Mouse (Mus musculus): ENCODE data around the gene Noc2l. TPM values are rescaled to one million over a fixed set of nuclear protein-coding genes. Genes with fewer than 3 reads are reported as not detected.

The Noc2l gene
- total and polyA plus RNA-seq, 3 experiments: 122 to 234 (median 164) TPM

DNA sequence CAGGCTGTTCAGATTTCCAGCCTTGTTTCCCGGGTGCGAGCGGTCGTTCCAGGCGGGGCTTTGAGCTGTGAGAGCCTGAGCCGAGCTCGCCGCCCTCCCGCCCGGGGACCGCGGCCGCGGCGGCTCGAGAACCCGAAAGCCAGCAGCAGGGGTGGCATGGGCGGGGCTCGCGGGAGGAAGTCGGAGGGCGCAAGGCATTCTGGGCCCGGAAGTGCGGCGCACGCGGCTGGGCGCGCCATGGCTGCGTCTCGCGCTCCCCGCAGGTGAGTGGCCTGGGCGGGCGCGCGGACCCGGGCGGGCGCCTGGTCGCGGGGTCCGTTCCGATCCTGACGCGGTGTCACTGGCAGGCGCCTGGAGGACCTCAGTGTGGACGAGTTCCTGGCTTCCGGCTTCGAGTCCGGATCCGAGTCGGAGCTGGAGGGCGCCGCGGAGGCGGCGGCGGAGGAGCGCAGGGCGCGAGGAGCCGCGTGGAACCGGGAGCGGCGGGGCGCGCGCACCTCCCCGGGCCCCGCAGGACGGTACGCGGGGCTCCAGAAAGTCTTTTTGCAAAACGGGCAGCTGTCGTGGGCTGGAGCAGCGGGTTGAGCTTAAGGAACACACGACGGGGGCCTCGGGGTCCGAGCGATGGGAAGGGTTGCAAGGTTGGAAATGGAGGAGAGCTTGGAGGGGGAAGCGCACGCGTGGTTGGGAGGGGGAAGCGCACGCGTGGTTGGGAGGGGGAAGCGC, at the start of gene Noc2l (continued):
- TF ChIP-seq POLR2A (IDR thresholded peaks at IDR 0.05; ENCODE audit: control insufficient read depth in 1 of 2, insufficient read depth in 1 of 2, low read depth in 1 of 2, low read length in 2 of 2, poor library complexity in 1 of 2): peak; percentile 81 to 89; a peak in 3 of 4 replicates
- no peak for TF ChIP-seq USF2 (IDR thresholded peaks at IDR 0.05; ENCODE audit: borderline replicate concordance in 1 of 2, insufficient read depth in 1 of 2, low read depth in 1 of 2, low read length in 2 of 2)
- TF ChIP-seq POLR2AphosphoS5 (IDR thresholded peaks at IDR 0.05; ENCODE audit: borderline replicate concordance, low read depth, low read length): no peak
- no peak for TF ChIP-seq TAL1 (IDR thresholded peaks at IDR 0.05; ENCODE audit: low read length)

DNA sequence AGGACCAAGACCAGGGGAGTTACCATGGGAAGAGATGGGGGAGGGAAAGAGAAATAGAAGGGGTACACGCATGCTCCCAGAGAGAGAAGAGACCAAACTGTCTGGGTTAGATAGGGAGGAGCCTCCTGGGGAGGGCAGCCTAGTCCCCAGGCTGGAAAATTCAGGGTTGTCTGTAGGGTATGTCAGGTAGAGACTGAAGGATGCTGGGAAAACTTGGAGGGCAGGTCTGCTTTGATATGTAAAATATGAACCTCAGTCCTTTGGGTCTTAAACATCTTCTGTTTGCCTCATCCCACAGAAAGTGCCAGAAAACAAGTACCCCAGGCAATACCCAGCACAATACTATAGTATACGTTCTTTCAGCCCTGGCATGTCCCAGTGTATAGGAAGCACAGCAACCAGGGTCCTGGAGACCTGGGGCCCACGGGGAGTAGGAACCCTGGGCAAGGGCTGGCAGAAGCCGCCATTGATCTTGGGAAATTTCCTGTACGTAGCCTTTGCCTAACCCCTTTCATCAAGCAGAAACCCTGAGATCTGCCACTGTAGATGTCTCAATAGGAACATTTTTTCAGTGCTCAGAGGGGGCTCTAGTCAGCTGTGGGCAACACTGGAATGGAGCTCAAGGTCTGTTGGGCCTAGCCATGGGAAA, 47.5 kb upstream of the Noc2l start:
- DNase-seq (ENCODE audit: low read depth, low spot score): no peak
- H3K4me3 ChIP-seq (ENCODE audit: control insufficient read depth in 1 of 2, insufficient read depth in 1 of 2, low read depth in 2 of 2, low read length in 2 of 2): no peak overlapping the region
- no peaks in the 10 kb centered on the region for H3K79me2 ChIP-seq (ENCODE audit: control insufficient read depth, insufficient read depth, low read length, poor library complexity)
- TF ChIP-seq USF1 (IDR thresholded peaks at IDR 0.05; ENCODE audit: low read depth, low read length) (no peak), BHLHE40 (IDR thresholded peaks at IDR 0.05; ENCODE audit: borderline replicate concordance, low read depth, low read length) (no peak), CTCF (IDR thresholded peaks at IDR 0.05 in 2 of 3, conservative IDR thresholded peaks at IDR 0.05 in 1 of 3; ENCODE audit: control insufficient read depth in 1 of 3, insufficient read depth in 1 of 3, low read depth in 2 of 3, low read length in 3 of 3, poor library complexity in 1 of 3, severe bottlenecking in 1 of 3) (no peak), SIN3A (IDR thresholded peaks at IDR 0.05; ENCODE audit: low read length) (no peak), MYC (IDR thresholded peaks at IDR 0.05; ENCODE audit: low read depth, low read length) (no peak), MAZ (IDR thresholded peaks at IDR 0.05; ENCODE audit: low read depth, low read length) (no peak), GABPA (IDR thresholded peaks at IDR 0.05; ENCODE audit: low read depth, low read length) (no peak), EP300 (IDR thresholded peaks at IDR 0.05; ENCODE audit: low read depth in 1 of 2, low read length in 2 of 2) (no peak), HCFC1 (IDR thresholded peaks at IDR 0.05; ENCODE audit: low read depth, low read length) (no peak), ZNF384 (IDR thresholded peaks at IDR 0.05; ENCODE audit: low read depth, low read length) (no peak), USF2 (IDR thresholded peaks at IDR 0.05; ENCODE audit: borderline replicate concordance in 1 of 2, insufficient read depth in 1 of 2, low read depth in 1 of 2, low read length in 2 of 2) (no peak), SMC3 (IDR thresholded peaks at IDR 0.05; ENCODE audit: low read depth, low read length) (no peak), NRF1 (IDR thresholded peaks at IDR 0.05; ENCODE audit: insufficient read depth, low read depth, low read length, poor library complexity, severe bottlenecking) (no peak), ZMIZ1 (IDR thresholded peaks at IDR 0.05; ENCODE audit: low read depth, low read length) (no peak), CHD2 (IDR thresholded peaks at IDR 0.05; ENCODE audit: low read length) (no peak), ETS1 (IDR thresholded peaks at IDR 0.05; ENCODE audit: low read depth, low read length) (no peak), JUND (IDR thresholded peaks at IDR 0.05; ENCODE audit: low read depth, low read length) (no peak), NELFE (IDR thresholded peaks at IDR 0.05; ENCODE audit: low read depth, low read length) (no peak), POLR2A (IDR thresholded peaks at IDR 0.05; ENCODE audit: control insufficient read depth in 1 of 2, insufficient read depth in 1 of 2, low read depth in 1 of 2, low read length in 2 of 2, poor library complexity in 1 of 2) (no peak), CHD1 (IDR thresholded peaks at IDR 0.05; ENCODE audit: low read depth, low read length) (no peak)
- no peak overlapping the region for H3K27ac ChIP-seq (ENCODE audit: control insufficient read depth, low read depth, low read length)
- H3K27me3 ChIP-seq (ENCODE audit: control insufficient read depth in 1 of 2, insufficient read depth in 2 of 2, low read length in 2 of 2): no peaks in the 10 kb centered on the region
- no peak overlapping the region for H3K9ac ChIP-seq (ENCODE audit: control insufficient read depth, low read depth, low read length, poor library complexity, severe bottlenecking)
- H3K36me3 ChIP-seq (ENCODE audit: control insufficient read depth in 1 of 2, insufficient read depth in 2 of 2, low read length in 2 of 2): peaks cover 0 to 16% of the 10 kb centered on the region in 2 experiments; a peak in 3 of 4 replicates
- peaks cover 13 to 26% of the 10 kb centered on the region in 2 experiments for H3K4me1 ChIP-seq (ENCODE audit: control insufficient read depth in 1 of 2, insufficient read depth in 2 of 2, low read length in 2 of 2)
- H3K9me3 ChIP-seq (replicated peaks; ENCODE audit: insufficient read depth, low read length): no peaks in the 10 kb centered on the region

Data from MEL (cell line).